Mouse (Mus musculus): Measurements from ENCODE around the gene Tent2.

DNA sequence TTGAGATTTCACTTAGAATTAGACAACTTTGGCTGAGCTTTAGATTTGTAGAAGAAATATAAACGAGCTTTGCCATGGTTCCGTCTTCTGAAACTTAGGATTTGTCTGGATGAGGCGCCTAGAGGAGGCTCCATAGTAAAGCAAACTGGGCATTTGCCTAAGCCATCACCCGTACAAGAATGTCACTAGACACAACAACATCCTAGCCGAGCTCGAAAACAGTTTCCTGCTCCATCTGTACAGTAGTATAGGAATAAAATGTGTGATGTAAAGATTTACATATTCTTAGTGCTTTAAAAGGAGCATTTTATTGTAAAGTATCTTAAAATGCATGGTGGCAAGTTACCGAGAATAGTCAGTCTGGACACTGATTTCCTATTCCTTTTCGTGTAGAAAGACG is 69.9 kb downstream of the Tent2 start:
- no peak for TF ChIP-seq CTCF (IDR thresholded peaks at IDR 0.05; ENCODE audit: low read depth)
- no peak for TF ChIP-seq EP300 (IDR thresholded peaks at IDR 0.05; ENCODE audit: low read depth)

Data from liver, embryonic 14.5 days (tissue).